Mouse (Mus musculus): Measurements from ENCODE around the gene 1700123O20Rik.

- TF ChIP-seq CTCF (IDR thresholded peaks at IDR 0.05; ENCODE audit: control insufficient read depth, insufficient read depth, insufficient replicate concordance, low read depth, low read length), result no peak
- TF ChIP-seq POLR2A (IDR thresholded peaks at IDR 0.05; ENCODE audit: control insufficient read depth, low read depth, low read length), result no peak
Measured at GRCm38 (mm10) chr14:54646898-54647636, 38.9 kb upstream of the 1700123O20Rik start.
